Mouse (Mus musculus) small intestine, adult 2 months (tissue): ENCODE data around the gene Tpst2.

Experiments
- CTCF ChIP-seq: fragments of 200-500 bp; IDR thresholded peaks from 2 replicates; pipeline ENCODE4 v1.5.1; 2012; ENCODE audit warnings: low read depth, mild to moderate bottlenecking, control low read depth, inconsistent platforms, low read length, moderate library complexity, mixed read lengths; ENCODE audit not compliant: insufficient replicate concordance, insufficient read length; ENCODE audit errors: extremely low read depth
- POLR2A ChIP-seq: fragments of 200-500 bp; IDR thresholded peaks from 2 replicates; pipeline ENCODE4 v1.6.1; 2012; ENCODE audit warnings: low read depth, mild to moderate bottlenecking, control low read depth, inconsistent platforms, low read length, moderate library complexity

DNA sequence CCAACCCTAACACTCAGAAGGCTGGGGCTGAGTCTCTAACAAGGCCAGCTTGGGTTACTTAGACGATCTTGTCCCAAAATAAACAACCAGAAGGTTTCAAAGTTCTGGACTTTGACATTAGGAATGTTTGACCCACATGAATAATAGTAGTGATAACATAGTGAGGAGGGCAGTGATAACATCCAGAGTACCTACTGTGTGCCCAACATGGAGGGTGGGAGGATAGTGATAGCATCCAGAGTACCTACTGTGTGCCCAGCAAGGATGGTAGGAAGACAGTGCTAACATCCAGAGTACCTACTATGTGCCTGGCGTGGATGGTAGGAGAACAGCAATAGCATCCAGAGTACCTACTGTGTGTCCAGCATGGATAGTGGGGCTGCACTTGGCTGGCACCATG is 17.3 kb downstream of the Tpst2 start:
- TF ChIP-seq POLR2A (no peak), CTCF (no peak)
